Mouse (Mus musculus) hindbrain, embryonic 15.5 days (tissue): ENCODE measurements around the gene Tmem150a. TPM values are rescaled to one million over a fixed set of nuclear protein-coding genes. Genes with fewer than 3 reads are reported as not detected.

ENCODE experiments used
- ATAC-seq: fragments of 200-750 bp; cut with Nextera tagmentation; 2 replicates; pipeline ENCODE4 v1.8.0; 2017; ENCODE audit warnings: low read depth, moderate number of reproducible peaks, moderate TSS enrichment; ENCODE audit not compliant: low FRiP score
- H3K27ac ChIP-seq: fragments of 300-500 bp; sonication (generic); replicated peaks from 2 replicates; pipeline ENCODE4 v1.5.1; 2015; ENCODE audit warnings: mild to moderate bottlenecking, inconsistent platforms
- H3K27me3 ChIP-seq: fragments of 300-500 bp; sonication (generic); 2 replicates; pipeline ENCODE4 v1.6.1; 2015; ENCODE audit warnings: control low read depth, inconsistent platforms
- H3K36me3 ChIP-seq: fragments of 300-500 bp; sonication (generic); 2 replicates; pipeline ENCODE4 v1.6.1; 2015; ENCODE audit warnings: control low read depth, inconsistent platforms
- H3K4me1 ChIP-seq: fragments of 300-500 bp; sonication (generic); replicated peaks from 2 replicates; pipeline ENCODE4 v1.6.1; 2015; ENCODE audit warnings: control low read depth, inconsistent platforms
- H3K4me2 ChIP-seq: fragments of 300-500 bp; sonication (generic); 2 replicates; pipeline ENCODE4 v1.6.1; 2015; ENCODE audit warnings: moderate library complexity, mild to moderate bottlenecking, inconsistent platforms
- H3K4me3 ChIP-seq: fragments of 300-500 bp; sonication (generic); 2 replicates; pipeline ENCODE4 v1.5.1; 2015; ENCODE audit warnings: mild to moderate bottlenecking, inconsistent platforms
- H3K9ac ChIP-seq: fragments of 300-500 bp; sonication (generic); 2 replicates; pipeline ENCODE4 v1.6.1; 2015; ENCODE audit warnings: inconsistent platforms
- H3K9me3 ChIP-seq: fragments of 300-500 bp; sonication (generic); 2 replicates; pipeline ENCODE4 v1.6.1; 2016; ENCODE audit warnings: control low read depth, inconsistent platforms
- whole genome bisulfite sequencing: fragments of 180-500 bp; shearing (Covaris S2); methylation state at CpG from one replicate; pipeline ENCODE4 v1.1.7; 2015; 5-methylcytosine and 5-hydroxymethylcytosine counted together
- polyA plus RNA-seq: library from polyadenylated mRNA; unstranded; fragments of >200 nt; fragmentation: Nextera tagmentation; extraction: Ambion mirVana; gene quantifications from 2 replicates; pipeline ENCODE4 v1.2.1, GENCODE M21; 2015

Tmem150a gene
- polyA plus RNA-seq, 1 experiment from 2014 or later, result 21.2 TPM

DNA sequence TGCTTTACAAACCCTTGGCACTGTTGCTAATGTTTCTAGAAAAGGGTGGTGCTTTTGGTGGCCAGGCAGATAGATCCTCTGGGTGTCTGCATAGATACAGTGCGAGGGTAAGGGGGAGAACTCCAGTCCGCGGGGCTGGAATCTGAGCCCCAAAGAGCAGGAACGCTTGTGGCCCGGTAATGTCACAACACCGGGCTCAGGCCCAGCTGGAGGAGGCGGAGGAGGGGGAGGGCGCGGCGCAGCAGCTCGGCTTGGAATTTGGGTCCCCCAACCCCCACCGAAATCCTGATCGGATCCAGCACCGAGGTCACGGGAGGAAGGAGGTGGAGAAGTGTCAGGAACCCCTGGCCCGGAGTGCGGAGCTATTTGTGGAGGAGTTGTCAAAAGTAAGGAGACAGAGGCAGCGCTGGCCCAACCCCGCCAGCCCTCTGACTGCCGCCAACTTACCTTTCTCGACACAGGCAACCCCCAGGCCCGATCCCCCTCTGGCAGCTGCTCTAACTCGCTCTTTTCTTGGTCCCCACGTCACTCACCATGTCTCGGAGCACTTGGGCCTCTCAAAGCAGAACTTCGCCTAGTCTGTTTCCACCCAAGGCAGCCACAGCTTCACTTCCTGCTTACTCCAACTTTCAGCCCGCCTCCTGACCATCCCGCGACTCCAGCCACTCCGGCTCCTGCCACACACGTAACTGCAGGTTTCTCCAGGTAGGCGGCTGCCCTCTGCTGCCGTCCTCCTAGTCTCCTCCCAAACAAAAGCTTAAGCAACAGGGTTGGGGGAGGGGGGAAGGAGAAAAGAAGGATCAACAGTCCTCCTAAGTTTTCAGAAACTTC is 34.9 kb downstream of the Tmem150a start, which contains the start of gene Vamp8:
Gene Vamp8, minus strand, starts transcription at position 763 of the 831 bp plus-strand sequence.
- Histone ChIP-seq H3K9ac (peak within 1 kb of the TSS; percentile 14; the same call in 1 of the 2 replicates), H3K4me2 (peak within 1 kb of the TSS; percentile 56), H3K27me3 (peaks cover 18% of the 10 kb centered on the region), H3K36me3 (no peaks in the 10 kb centered on the region), H3K9me3 (no peaks in the 10 kb centered on the region), H3K27ac (peak within 1 kb of the TSS; percentile 58), H3K4me3 (peak within 1 kb of the TSS; percentile 34), H3K4me1 (peaks cover 10% of the 10 kb centered on the region; the same call in 1 of the 2 replicates)
- ATAC-seq, result peak; percentile 66; the same call in 1 of the 2 replicates
- 2% methylated on average over 33 of the region's 33 CpGs for WGBS

DNA sequence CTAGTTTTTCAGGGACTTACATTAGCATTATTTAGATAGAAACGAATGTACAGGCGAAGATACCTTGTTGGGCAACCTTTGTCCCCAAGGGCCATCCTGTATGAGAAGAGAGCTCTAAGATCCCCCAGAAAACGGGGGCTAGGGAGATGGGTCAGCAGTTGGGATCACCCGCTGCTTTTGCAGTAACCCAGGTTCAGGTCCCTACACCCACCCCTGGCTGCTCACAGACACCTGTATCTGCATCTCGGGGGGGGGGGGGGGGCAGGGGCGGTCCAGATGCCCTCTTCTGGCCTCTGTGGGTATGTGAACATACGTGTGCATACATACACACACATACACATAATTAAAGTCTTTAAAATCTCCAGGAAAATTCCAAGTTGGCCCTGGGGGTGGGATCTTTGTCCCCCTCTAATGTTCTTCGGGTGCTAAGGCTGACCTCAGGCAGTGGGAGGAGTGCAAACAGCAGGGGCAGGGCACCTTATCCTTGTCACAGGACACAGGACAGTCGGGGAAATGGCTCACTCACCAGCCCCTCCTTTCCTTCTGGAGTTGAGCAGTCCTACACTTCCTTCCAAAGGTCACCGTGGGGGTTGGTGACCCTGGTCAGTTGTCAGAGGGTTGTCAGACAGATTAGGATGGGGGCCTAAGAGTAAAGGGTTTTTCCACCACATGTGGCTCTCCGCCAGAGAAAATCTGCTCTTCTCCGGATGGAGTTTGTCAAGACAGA is 35.7 kb downstream of the Tmem150a start:
- no peaks in the 10 kb centered on the region for H3K9me3 ChIP-seq
- H3K4me3 ChIP-seq, result peak overlapping the region; percentile 34; the same call in 1 of the 2 replicates
- no peak for ATAC-seq
- peaks cover 18% of the 10 kb centered on the region for H3K27me3 ChIP-seq
- H3K9ac ChIP-seq, result 0 out of 2 replicates have a peak overlapping the region, but pooled peaks have one; percentile 14
- no peaks in the 10 kb centered on the region for H3K36me3 ChIP-seq
- H3K4me1 ChIP-seq, result peaks cover 10% of the 10 kb centered on the region; the same call in 1 of the 2 replicates
- H3K4me2 ChIP-seq, result peak overlapping the region; percentile 56
- H3K27ac ChIP-seq, result no peak overlapping the region
- 19% methylated on average over 12 of the region's 12 CpGs for WGBS

DNA sequence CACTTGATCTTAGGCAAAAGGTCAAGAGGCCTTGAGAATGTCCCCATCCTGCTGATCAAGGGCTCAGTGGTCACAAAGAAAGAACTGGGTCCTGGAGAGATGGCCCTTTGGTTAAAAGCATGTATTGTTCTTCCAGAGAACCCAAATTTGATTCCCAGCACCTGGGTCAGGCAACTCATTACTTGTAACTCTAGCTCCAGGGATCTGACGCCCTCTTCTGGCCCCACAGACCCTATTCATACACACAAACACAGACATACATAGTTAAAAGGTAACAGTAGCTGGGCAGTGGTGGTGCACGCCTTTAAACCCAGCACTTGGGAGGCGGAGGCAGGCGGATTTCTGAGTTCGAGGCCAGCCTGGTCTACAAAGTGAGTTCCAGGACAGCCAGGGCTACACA is 37.1 kb downstream of the Tmem150a start:
- H3K4me1 ChIP-seq, result peaks cover 10% of the 10 kb centered on the region; the same call in 1 of the 2 replicates
- no peaks in the 10 kb centered on the region for H3K9me3 ChIP-seq
- H3K9ac ChIP-seq, result no peak overlapping the region
- ATAC-seq, result no peak
- no peak overlapping the region for H3K27ac ChIP-seq
- WGBS, result 86% methylated on average over 5 of the region's 5 CpGs
- no peak overlapping the region for H3K4me2 ChIP-seq
- H3K36me3 ChIP-seq, result no peaks in the 10 kb centered on the region
- H3K27me3 ChIP-seq, result peaks cover 18% of the 10 kb centered on the region
- no peak overlapping the region for H3K4me3 ChIP-seq

DNA sequence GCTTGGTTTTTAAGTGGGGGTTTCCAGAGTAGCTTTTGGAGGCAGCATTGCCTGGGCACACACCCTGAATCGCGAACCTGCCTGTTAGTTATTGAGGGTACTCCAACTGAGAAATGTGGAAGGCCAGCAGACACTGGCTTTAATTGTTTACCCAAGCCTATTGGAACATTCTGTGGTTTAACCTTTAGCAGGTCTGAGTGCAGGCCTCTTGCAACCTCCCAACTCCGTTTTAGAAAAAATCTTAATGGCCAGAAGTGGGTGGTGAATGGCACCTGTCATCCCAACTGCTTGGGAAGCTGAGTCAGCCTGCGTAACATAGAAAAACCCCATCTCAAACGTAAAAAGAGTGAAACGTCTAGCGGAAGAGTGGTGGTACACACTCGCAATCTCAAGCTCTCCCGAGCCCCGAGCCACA is 41.6 kb downstream of the Tmem150a start:
- no peak overlapping the region for H3K4me2 ChIP-seq
- no peak overlapping the region for H3K27ac ChIP-seq
- no peak overlapping the region for H3K9ac ChIP-seq
- 83% methylated on average over 10 of the region's 10 CpGs for WGBS
- H3K27me3 ChIP-seq, result no peaks in the 10 kb centered on the region
- no peak for ATAC-seq
- no peaks in the 10 kb centered on the region for H3K36me3 ChIP-seq
- H3K9me3 ChIP-seq, result no peaks in the 10 kb centered on the region
- H3K4me3 ChIP-seq, result no peak overlapping the region
- no peaks in the 10 kb centered on the region for H3K4me1 ChIP-seq

DNA sequence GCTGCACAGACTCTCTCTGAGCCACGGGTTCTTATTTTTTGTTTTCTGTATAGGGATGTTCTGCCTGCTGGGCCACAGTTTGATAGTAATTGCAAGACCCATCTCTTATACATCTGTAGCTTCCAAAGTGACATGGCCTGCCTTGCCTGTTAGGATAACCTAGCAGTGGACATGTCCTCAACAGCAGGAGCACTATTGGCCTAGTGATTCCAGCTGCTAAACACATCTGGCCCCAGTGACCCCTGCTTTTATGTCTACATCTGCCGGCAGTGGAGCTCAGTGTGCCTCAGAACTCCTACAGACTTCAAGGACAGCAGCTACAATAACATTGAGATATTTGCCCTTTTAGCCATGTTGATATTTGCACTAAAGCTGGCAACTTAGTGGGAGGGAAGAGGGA is 44.7 kb downstream of the Tmem150a start:
- no peaks in the 10 kb centered on the region for H3K27me3 ChIP-seq
- H3K4me2 ChIP-seq, result no peak overlapping the region
- no peak overlapping the region for H3K9ac ChIP-seq
- WGBS, result 51% methylated on average over 2 of the region's 2 CpGs
- ATAC-seq, result no peak
- H3K9me3 ChIP-seq, result no peaks in the 10 kb centered on the region
- no peaks in the 10 kb centered on the region for H3K36me3 ChIP-seq
- no peak overlapping the region for H3K27ac ChIP-seq
- no peaks in the 10 kb centered on the region for H3K4me1 ChIP-seq
- H3K4me3 ChIP-seq, result no peak overlapping the region

DNA sequence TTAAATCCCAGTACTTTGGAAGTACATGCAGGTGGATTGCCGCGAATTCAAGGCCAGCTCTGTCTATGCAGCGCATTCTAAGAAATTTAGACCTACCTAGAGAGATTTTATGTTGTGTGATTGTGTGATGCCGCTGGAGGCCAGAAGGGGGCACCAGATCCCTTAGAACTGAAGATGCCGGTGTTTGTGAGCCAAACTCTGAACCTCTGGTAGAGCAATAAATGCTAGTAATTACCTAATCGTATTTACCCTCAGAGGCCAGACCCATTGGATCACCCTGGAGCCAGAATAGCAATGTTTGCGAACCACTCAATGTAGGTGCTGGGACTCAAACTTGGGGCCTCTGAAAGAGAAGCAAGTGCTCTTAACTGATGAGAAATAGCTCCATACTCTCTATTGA is 46.6 kb downstream of the Tmem150a start:
- Histone ChIP-seq H3K27me3 (no peaks in the 10 kb centered on the region), H3K9ac (no peak overlapping the region), H3K36me3 (no peaks in the 10 kb centered on the region), H3K4me3 (no peak overlapping the region), H3K4me1 (no peaks in the 10 kb centered on the region), H3K9me3 (no peaks in the 10 kb centered on the region), H3K27ac (no peak overlapping the region), H3K4me2 (no peak overlapping the region)
- 23% methylated on average over 7 of the region's 7 CpGs for WGBS
- ATAC-seq, result no peak

DNA sequence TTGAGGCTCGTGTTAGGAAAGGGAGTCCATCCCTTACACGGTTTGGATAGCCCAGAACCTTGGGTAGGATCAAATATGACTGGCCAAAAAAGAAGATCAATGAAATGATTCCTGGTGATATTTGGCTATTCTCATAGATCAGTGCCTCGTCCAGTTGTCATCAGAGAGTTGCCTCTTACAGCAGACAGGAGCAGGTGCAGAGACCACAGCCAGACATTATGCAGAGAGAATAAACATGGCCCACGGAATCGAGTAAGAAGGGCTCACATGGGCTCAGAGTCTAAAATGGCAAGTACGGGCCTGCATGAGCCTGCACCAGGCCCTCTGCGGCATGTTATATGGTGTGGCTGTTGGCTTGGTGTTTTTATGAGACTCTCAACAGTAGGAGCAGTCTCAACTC is 50.1 kb downstream of the Tmem150a start:
- no peak for ATAC-seq
- Histone ChIP-seq H3K4me3 (no peak overlapping the region), H3K4me2 (no peak overlapping the region), H3K4me1 (no peaks in the 10 kb centered on the region), H3K9me3 (no peaks in the 10 kb centered on the region), H3K36me3 (no peaks in the 10 kb centered on the region), H3K27me3 (no peaks in the 10 kb centered on the region), H3K9ac (no peak overlapping the region), H3K27ac (no peak overlapping the region)
- WGBS, result 86% methylated on average over 7 of the region's 7 CpGs

DNA sequence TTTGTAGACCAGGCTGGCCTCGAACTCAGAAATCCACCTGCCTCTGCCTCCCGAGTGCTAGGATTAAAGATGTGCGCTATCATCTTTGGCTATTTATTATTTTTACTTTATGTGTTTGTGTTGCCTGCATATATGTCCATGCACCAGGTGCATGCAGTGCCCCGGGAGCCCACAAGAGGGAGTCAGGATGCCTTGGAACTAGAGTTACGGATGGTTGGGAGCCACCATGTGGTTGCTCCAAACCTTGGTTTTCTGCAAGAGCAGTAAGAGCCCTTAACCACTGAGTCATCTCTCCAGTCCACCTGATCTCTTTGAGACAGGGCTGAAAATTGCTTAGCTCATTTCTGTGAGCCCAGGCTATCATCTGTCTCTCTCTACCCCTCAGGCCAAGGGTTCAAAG is 51.9 kb downstream of the Tmem150a start:
- 1% methylated on average over 5 of the region's 5 CpGs for WGBS
- Histone ChIP-seq H3K4me3 (no peak overlapping the region), H3K27ac (no peak overlapping the region), H3K9me3 (no peaks in the 10 kb centered on the region), H3K9ac (no peak overlapping the region), H3K4me2 (no peak overlapping the region), H3K27me3 (no peaks in the 10 kb centered on the region), H3K36me3 (no peaks in the 10 kb centered on the region), H3K4me1 (no peaks in the 10 kb centered on the region)
- ATAC-seq, result peak; percentile 51; the same call in 1 of the 2 replicates

Other genes with a start within 250 kb of the Tmem150a start
- 3.7 and 4.2 TPM in 2 replicates for gene Atoh8, start 119.9 kb upstream of the Tmem150a start, polyA plus RNA-seq
- 0.26 and 0.79 TPM in 2 replicates for gene Sftpb, start 50.8 kb upstream of the Tmem150a start, polyA plus RNA-seq
- gene Usp39, start 10.3 kb upstream of the Tmem150a start, polyA plus RNA-seq, result 40.5 and 42.5 TPM in 2 replicates
- 18.3 and 18.8 TPM in 2 replicates for gene 0610030E20Rik, start 8.1 kb upstream of the Tmem150a start, polyA plus RNA-seq
- 128 and 135 TPM in 2 replicates for gene Rnf181, start 11.5 kb downstream of the Tmem150a start, polyA plus RNA-seq
- gene Vamp5, start 25.0 kb downstream of the Tmem150a start, polyA plus RNA-seq, result 16.2 and 17.8 TPM in 2 replicates
- 24.4 and 29.4 TPM in 2 replicates for gene Vamp8, start 35.3 kb downstream of the Tmem150a start, polyA plus RNA-seq
- gene Ggcx, start 58.9 kb downstream of the Tmem150a start, polyA plus RNA-seq, result 17.0 and 20.7 TPM in 2 replicates
- gene Mat2a, start 84.1 kb downstream of the Tmem150a start, polyA plus RNA-seq, result 320 and 326 TPM in 2 replicates
- gene Sh2d6, start 166.3 kb downstream of the Tmem150a start, polyA plus RNA-seq, result 0.26 and 0.63 TPM in 2 replicates
- 8.0 and 9.3 TPM in 2 replicates for gene Capg, start 188.9 kb downstream of the Tmem150a start, polyA plus RNA-seq
- gene Elmod3, start 243.0 kb downstream of the Tmem150a start, polyA plus RNA-seq, result 15.9 and 17.1 TPM in 2 replicates
- gene Retsat, start 243.0 kb downstream of the Tmem150a start, polyA plus RNA-seq, result 5.9 and 7.0 TPM in 2 replicates